Mouse (Mus musculus) cerebellum, adult 9-10 months (tissue): ENCODE measurements around the gene Chit1.

Experiments used
- DNase-seq: peaks from one replicate; pipeline ENCODE4 v3.0.0; 2022

Gene Chit1

DNA sequence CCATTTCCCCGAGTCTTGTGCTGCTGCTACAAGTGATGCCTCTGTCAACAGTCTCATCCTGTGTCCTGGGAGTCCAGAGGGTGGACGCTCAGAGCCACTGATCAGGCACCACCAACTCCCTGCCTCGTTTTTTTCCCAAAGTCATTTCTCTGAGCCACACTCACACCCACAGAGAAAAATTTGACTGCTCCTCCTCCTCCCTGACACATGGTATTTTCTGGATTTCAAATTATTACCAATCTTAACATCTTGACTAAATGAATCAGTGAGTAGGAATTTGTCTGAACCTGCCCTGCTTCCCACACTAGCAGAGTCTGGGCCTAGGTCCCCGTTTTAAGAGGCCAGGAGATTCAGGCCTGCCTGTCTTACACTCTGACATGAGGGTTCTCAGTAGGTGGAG, 81.0 kb downstream of the Chit1 start:
- DNase-seq: no peak

DNA sequence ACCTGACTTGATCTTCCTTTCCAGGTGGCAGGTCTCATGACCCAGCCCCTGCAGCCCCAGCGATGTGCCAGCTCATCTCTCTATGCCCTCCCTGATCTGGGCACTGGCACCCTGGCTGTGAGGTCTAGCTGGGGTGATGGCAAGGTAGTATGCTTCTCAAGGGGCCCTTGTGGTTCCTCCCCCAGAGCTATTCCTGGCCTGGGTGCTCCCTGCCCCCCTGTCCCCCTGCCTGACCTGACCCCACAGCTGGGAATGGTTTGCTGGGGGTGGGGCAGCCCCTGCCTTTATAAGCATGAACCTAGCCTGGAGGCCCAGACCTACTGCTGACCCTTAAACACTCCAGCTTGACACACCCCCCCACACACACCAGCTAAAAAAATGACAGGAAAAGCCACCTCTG, 82.1 kb downstream of the Chit1 start, which contains the start of gene Mybph:
TSS of gene Mybph (plus strand) at position 323 of the 400 bp plus-strand sequence.
- peak; percentile 28 for DNase-seq

DNA sequence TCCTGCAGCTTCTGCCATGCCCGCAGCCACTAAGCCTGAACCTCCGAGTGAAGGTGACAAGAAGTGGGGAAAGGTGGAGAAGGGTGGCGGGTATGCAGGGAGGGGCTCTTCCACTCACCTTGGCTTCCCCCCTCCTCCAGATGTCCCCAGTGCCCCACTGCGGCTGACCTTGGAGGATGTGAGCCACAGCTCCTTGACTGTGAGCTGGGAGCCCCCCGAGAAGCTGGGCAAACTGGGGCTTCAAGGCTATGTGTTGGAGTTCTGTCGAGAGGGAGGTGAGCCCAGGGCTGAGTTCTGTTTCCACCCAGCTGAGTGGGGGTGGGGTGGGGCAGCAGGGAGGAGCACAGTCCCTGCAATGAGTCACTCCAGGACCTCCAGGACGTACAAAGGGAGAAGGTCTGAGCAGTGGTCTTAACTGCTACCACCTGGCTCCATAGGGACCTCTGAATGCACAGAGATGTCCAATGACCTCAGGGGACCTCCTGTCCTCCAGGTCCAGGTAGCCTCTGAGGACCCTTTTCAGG, 82.7 kb downstream of the Chit1 start:
- peak; percentile 53 for DNase-seq

DNA sequence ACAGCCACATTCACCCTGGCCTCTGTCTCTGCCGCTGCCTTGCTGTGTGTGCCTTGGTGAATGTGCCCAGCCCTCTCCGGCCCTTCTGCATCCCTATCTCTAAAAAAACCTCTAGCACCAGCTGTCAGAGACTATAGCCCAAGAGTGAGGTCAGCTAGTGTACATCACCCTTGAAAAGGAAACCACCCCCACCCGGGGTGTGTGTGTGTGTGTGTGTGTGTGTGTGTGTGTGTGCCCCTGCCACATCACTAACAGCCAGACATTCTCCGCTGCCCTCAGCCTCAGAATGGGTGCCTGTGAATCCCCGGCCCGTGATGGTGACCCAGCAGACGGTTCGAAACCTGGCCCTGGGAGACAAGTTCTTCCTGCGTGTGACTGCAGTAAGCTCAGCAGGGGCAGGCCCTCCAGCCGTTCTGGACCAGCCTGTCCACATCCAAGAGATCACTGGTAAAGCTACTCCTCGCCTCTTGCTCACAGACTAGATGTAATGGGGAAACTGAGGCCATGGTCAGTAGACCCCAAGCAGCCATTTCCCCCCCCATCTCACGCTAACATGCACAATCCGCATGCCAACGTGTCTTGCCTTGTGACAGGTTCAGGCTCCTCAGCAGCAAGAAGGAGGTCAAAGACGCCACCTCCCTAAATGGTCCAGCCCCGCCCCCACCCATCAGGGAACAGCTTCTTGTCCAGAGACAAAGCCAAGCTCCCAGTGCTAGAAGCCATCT, 83.4 kb downstream of the Chit1 start:
- peak; percentile 52 for DNase-seq

DNA sequence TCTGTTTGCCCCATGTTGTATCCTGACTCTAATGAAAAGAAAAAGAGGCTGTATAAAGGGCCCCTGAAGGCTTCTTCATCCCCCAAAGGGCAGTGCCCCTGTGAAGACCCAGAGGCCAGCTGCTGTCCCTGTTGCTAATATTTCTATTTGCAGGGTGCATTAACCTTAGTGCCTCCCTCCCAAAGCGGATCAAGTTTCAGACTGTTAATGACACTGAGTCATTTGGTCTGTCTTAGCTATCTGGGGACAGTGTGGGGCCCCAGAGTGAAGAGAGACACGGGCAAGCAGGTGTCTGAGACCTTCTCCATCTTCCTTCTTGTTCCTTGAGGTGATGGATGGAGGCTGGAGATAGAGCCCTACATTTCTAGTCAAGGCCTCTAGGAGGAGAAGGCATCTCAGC, 84.1 kb downstream of the Chit1 start:
- DNase-seq: peak; percentile 28

DNA sequence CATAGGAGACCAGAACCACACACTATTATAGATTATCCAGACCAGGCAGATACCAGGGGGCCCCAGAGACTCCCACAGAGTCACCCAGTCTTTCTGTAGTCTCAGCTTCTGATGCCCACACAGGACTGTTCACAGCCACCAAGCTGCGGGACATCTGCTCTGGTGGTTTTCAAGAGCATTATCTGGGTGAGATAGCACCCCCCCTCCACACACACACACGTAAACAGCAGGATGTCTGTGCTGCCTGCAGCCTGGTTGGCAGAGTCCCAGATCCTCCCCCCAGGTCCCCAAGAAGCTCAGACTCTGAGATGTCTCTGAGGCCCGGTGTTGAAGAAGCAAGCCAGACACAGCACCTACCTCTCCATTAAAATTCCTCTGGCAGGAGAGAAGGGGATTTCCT, 84.5 kb downstream of the Chit1 start:
- no peak for DNase-seq

DNA sequence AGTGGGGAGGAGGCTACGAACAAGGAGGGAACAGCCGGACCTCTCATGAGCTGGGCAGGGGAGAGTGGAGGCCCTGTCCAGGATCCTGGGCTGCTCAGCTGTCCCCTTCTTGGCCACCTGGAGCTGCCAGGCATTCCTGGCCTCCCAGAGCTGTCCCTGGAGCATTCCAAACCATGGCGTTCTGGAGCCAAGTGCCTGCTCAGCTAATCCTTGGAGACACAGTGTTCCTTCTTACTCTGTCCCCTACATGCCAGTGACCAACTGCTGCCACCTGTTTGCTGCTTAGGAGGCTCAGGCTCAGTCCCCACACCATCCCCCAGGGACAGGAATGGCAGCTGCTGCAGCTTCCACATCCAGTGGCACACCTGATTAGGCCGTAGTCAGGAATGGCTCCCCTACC, 84.9 kb downstream of the Chit1 start:
- DNase-seq: peak; percentile 84

DNA sequence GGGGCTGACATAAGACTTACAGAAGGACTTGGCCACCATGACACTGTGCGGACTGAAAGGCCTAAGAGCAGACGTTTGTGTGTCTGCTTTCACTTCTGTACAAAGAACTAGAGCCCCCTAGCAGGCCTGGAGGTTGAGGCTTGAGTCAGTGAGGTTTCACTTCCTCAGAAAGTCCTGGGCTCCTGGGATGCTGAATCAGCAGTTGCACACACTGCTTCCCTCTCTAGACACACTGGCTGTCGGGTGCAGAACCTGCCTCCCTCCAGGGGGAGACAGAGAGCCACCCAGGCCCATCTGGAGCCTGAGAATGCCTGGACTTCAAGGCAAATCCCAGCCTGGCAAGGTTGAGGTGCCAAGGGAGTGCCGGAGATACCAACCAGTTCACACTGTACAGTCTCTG, 85.3 kb downstream of the Chit1 start:
- DNase-seq: peak; percentile 82

DNA sequence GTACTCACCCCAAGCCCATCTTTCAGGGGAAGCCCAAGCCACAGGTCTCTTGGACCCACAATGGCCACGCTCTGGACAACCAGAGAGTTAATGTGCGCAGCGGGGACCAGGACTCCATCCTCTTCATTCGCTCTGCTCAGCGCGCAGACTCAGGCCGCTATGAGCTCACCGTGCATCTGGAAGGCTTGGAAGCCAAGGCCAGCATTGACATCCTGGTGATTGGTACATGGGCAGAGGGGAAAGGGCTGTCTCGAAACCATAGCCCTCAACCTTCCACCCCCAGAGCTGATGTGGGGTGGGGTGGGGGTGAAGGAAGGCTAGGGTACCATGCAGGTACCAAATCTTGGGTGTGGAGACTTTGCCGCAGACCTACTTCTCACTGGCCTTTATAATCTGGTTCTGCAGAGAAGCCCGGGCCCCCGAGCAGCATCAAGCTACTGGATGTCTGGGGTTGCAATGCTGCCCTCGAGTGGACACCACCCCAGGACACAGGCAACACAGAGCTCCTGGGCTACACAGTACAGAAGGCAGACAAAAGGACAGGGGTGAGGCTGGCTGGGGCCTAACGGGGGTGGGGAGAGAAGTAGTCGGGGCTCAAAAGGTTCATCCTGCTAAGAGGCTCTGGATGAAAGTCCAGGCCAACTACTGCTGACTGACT, 86.4 kb downstream of the Chit1 start:
- DNase-seq: no peak

DNA sequence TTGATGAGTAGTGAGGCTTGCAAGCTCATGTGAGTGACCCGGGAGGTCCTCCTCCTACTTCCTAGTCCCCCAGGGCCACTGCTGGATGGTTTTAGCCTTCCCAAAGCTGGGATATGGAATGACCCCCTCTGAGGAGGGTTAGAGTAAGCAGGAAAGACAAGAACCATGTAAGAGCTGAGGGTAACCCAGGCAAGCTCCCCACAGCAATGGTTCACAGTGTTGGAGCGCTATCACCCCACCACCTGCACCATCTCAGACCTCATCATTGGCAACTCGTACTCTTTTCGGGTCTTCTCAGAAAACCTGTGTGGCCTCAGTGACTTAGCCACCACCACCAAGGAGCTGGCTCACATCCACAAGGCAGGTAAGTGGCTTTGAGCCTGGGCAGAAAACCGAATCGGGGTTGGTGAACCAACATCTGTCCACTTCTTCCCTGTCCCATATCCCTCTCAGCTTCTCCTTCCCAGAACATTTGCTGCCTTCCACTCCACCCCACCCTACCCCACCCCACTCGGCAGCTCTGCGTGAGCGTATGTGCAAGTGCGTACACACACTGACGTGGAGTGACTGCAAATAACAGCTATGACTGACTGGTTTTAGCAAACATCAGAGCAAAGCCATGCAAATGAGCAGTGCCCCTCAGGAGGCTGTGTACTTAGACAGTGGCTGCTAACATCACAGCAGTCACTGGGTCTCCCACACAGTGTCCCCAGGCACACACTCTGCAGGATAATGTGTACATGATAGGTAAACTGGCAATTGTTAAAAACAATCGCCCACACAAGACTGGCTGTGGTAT, 87.4 kb downstream of the Chit1 start:
- DNase-seq: no peak

DNA sequence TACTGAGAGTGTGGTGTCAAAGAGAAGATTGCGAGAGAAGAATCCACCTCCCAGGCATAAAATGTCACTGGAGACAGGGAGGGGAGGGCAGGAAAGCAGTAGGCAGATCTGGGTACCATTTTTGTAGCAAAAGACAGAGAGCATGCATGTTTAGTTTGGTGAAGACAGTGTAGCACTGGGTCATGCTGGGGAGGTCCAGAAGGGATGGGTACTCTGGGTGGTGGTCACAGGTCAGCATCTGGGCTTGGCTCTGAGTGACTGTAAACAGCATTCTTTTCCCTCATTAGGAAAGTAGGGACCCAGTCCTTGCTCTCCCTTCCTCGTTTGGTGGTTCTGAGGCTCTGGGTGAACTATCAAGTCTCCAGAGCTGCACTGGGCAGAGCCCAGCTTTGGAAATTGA, 89.4 kb downstream of the Chit1 start:
- DNase-seq: no peak
